Mouse (Mus musculus) left cerebral cortex, postnatal 36 days (tissue): Measurements from ENCODE around the gene Olfr1174-ps. TPM values are rescaled to one million over a fixed set of nuclear protein-coding genes. Genes with fewer than 3 reads are reported as not detected.

Experiments used
- DNase-seq, 2 experiments: peaks; one replicate each; pipeline ENCODE4 v3.0.0; 2021 to 2022; ENCODE audit warnings: low spot score in 2 of 2, mixed read lengths in 1 of 2
- intact Hi-C: fragments of 180-260 bp; cut with DNase I; formaldehyde crosslinking; loops from one replicate; pipeline ENCODE4 v1.15.1; 2025
- total RNA-seq, 2 experiments: library from RNA; stranded (reverse); gene quantifications; 2 replicates each; pipeline ENCODE4 v1.2.3; 2021

Olfr1174-ps gene
- total RNA-seq, result not detected

DNA sequence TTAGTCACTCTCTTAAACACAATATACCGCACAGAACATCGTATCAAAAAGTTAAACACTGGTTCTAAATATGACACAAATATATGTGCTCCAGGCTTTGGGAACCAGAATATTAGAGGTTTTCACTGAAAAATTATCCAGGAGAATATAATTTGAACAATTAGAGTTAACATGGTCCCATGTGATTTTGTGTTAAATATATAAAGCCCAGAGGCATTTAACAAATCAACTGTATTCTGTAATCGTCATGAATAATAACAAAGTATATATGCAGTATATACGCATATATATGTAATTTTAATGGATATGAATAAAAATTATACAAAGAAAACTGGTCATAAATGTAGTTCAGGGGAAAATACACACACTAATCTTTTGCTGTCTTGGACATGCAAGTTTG, at the start of gene Olfr1174-ps:
TSS of gene Olfr1174-ps (minus strand) at position 101 of the 400 bp plus-strand sequence.
- intact Hi-C loops, result no loop called here
- DNase-seq, result no peak

DNA sequence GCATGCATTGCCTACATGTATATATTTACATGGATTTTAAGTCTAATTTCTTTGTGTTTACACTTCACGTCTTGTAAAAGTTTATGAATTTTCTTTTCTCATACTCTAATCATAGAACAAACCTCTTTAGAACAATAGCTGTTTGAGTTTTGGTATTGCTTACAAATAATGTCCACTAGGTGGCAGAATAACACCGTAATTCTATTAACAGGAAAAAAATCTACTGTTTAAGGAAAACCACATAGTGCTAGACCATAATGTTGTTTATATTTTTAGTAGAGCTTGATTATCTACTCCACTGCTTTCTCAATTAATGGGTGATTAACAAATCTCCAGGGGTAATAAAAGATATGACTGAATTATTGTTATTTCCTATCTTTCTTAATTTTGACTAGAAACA, 41.4 kb upstream of the Olfr1174-ps start:
- intact Hi-C loops, result loop anchor here (5.0 kb wide), 1 partner anchor 1186 kb away; no protein-coding TSS in a partner anchor

DNA sequence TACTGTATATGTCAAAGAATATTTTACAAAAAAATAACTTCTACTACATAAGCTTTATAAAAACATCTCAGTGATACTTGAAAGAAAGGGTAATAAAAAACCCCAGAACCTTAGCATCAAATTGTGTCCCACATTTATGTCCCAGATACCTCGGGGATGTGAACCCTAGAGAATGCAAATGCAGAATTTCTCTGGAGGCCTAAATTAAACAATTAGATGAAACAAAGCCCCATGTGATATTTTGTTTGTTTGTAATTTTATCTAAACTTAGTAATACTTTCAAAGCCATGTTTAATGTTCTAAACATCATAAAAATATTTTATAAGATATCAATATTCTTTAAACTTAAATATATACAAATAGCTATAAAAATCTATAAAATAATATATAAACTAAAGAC, 31.5 kb upstream of the Olfr1174-ps start, which contains the start of gene Olfr1177-ps:
TSS of gene Olfr1177-ps (minus strand) at position 101 of the 400 bp plus-strand sequence.
- intact Hi-C loops, result no loop called here
- DNase-seq, result no peak

More for the DNA sequence above, 41.4 kb upstream of the Olfr1174-ps start:
- DNase-seq, result no peak

DNA sequence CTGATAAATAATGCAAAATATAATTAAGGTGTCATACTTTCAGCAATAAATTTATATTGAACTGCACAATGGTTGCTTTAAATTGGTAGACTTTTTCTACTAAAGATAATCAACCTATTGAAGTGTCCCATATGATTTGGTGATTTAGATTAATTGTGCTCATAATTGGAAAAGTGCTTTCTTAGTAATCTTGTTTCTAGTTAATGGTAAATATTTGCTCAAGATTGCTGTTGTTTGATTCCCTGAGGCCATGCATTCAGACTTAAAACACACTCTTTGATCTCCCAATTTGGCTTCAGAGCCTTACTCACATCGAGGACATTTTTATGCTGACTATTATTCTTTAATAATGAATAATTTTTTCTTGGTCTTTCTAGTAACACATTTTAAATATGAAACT, 21.5 kb upstream of the Olfr1174-ps start, which contains the start of gene Olfr1176:
TSS of gene Olfr1176 (plus strand) at position 301 of the 400 bp plus-strand sequence.
- no peak for DNase-seq
- intact Hi-C loops, result no loop called here

DNA sequence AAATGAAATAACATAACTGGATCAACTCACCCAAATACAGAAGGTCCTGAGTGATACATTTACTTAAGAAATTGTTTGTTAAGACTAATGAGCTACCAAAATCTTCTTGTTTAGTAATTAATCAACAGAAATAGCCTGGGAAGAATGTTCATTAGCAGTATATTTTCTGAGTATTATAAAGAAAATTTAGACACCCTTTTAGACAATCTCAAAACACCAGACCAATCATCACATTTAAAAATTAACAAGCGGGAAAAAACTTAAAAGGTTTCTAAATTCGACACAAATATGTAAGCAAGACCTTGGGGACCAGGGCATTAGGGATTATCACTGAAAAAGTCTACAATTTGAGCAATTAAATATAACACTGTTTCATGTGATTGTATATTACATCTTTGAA, 12.2 kb upstream of the Olfr1174-ps start, which contains the start of gene Olfr1175-ps:
TSS of gene Olfr1175-ps (minus strand) at position 101 of the 400 bp plus-strand sequence.
- no peak for DNase-seq
- intact Hi-C loops, result no loop called here

DNA sequence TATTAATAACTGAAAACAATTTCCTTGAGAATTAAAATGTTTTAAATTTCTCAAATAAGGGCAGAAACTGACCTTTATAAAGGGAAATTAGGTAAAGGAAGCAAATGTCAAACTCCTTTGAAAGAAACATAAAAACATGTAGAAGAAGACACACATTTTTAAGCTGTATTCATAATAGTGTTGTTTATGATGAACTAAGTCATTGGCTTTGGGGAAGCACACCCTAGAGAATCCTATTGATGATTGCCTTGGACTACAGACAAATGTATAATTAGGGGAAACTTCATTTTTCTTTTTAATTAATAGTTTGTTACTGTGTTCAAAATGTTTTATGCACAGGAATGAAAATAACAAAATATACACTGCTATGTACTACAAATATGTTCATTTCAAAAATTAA, 35.2 kb downstream of the Olfr1174-ps start, which contains the start of gene Olfr1173:
TSS of gene Olfr1173 (minus strand) at position 101 of the 400 bp plus-strand sequence.
- DNase-seq, result no peak
- intact Hi-C loops, result no loop called here

Other genes with a start within 250 kb of the Olfr1174-ps start
- not detected for gene Olfr1163, start 243.3 kb downstream of the Olfr1174-ps start, total RNA-seq
- gene Olfr1164, start 221.2 kb downstream of the Olfr1174-ps start, total RNA-seq, result not detected
- not detected for gene Olfr1166, start 186.9 kb downstream of the Olfr1174-ps start, total RNA-seq
- not detected for gene Olfr1167, start 159.9 kb downstream of the Olfr1174-ps start, total RNA-seq
- not detected for gene Olfr1168, start 133.3 kb downstream of the Olfr1174-ps start, total RNA-seq
- gene Olfr1170, start 86.8 kb downstream of the Olfr1174-ps start, total RNA-seq, result not detected
- not detected for gene Olfr1173, start 35.3 kb downstream of the Olfr1174-ps start, total RNA-seq
- not detected for gene Olfr1175-ps, start 12.1 kb upstream of the Olfr1174-ps start, total RNA-seq
- gene Olfr1176, start 21.6 kb upstream of the Olfr1174-ps start, total RNA-seq, result not detected
- gene Olfr1177-ps, start 31.4 kb upstream of the Olfr1174-ps start, total RNA-seq, result not detected
- gene Olfr1178, start 71.9 kb upstream of the Olfr1174-ps start, total RNA-seq, result not detected
- not detected for gene Olfr1179, start 91.3 kb upstream of the Olfr1174-ps start, total RNA-seq
- not detected for gene Olfr1180, start 104.0 kb upstream of the Olfr1174-ps start, total RNA-seq
- gene Olfr1181, start 111.0 kb upstream of the Olfr1174-ps start, total RNA-seq, result not detected
- not detected for gene Gm13757, start 134.0 kb upstream of the Olfr1174-ps start, total RNA-seq
- not detected for gene Olfr1183, start 139.7 kb upstream of the Olfr1174-ps start, total RNA-seq
- gene Olfr1184, start 168.5 kb upstream of the Olfr1174-ps start, total RNA-seq, result not detected
- gene Olfr1185-ps1, start 178.2 kb upstream of the Olfr1174-ps start, total RNA-seq, result not detected
- not detected for gene Olfr1186, start 203.4 kb upstream of the Olfr1174-ps start, total RNA-seq
- gene Olfr1188, start 241.8 kb upstream of the Olfr1174-ps start, total RNA-seq, result not detected